Mouse (Mus musculus) bone marrow macrophage, adult 2 months (primary cell): ENCODE data around the gene Luc7l3. TPM values are rescaled to one million over a fixed set of nuclear protein-coding genes. Genes with fewer than 3 reads are reported as not detected.
A peak's percentile ranks its signal among the peaks of the same experiment; 100 is the strongest.

ENCODE experiments used
- H3K27ac ChIP-seq: 2 replicates; pipeline ENCODE4 v1.5.1; 2012; ENCODE audit warnings: low read depth, low read length; ENCODE audit not compliant: insufficient read depth
- H3K4me1 ChIP-seq: 2 replicates; pipeline ENCODE4 v1.6.1; 2012; ENCODE audit warnings: low read length; ENCODE audit not compliant: control insufficient read depth, insufficient read depth
- H3K4me3 ChIP-seq: 2 replicates; pipeline ENCODE4 v1.5.1; 2012; ENCODE audit warnings: mild to moderate bottlenecking, low read length, moderate library complexity; ENCODE audit not compliant: insufficient read depth
- CTCF ChIP-seq: IDR thresholded peaks from 2 replicates; pipeline ENCODE4 v1.5.1; 2012; ENCODE audit warnings: low read depth, mild to moderate bottlenecking, low read length, moderate library complexity
- POLR2A ChIP-seq: IDR thresholded peaks from 2 replicates; pipeline ENCODE4 v1.6.1; 2012; ENCODE audit warnings: mild to moderate bottlenecking, low read depth, low read length, borderline replicate concordance
- polyA plus RNA-seq: library from polyadenylated mRNA; stranded (reverse); fragments of >200 nt; gene quantifications from 2 replicates; pipeline ENCODE4 v1.2.4, GENCODE M21; 2012; ENCODE audit not compliant: missing spikeins, insufficient read depth, insufficient read length

Gene Luc7l3
- polyA plus RNA-seq, 1 experiment, result 146 TPM

DNA sequence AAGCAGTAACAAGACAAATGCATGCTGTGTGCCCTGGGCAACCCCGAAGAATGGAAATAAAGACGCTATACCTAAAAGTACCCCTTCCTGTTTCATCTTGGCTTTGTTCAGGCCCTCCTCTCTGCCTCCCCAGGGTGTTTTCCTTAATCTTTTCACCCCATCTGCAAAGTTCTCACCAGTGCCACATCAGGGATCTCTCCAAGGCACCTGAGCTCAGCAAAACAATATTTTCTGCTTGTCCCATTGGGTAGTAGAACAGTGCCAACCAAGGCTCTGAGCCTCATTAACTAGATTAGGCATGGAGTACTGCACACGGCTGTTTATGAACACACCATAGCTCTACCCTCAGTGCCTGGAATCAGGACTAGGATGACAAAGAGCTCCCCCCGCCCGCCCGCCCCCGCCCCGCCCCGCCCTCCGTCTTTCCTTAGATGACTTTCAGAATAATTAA, 5.2 kb upstream of the Luc7l3 start:
- peak overlapping the region; percentile 13; the same call in 1 of the 2 replicates for H3K27ac ChIP-seq
- H3K4me1 ChIP-seq, result peaks cover 23% of the 10 kb centered on the region

DNA sequence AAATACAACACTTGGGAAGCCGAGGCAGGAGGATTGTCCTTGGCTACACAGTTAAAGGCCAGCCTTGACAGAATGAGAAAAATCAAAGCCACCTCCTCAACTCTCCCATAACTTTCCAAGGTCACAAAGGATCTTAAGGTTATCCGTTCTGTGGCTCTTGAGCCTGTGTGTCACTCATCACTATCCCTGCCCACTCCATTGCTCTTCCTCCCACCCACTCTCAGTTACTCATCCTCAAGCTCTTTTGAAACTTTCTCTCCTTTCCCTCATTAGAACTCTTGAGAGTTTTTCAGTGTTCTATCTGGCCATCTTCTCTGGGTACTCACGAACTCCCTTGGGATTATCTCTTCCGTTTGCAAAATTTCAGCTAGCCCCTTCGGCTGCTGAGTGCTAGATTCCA, 2.8 kb upstream of the Luc7l3 start:
- H3K4me3 ChIP-seq, result no peak overlapping the region
- no peak overlapping the region for H3K27ac ChIP-seq
- TF ChIP-seq CTCF, result no peak
- TF ChIP-seq POLR2A, result no peak
- H3K4me1 ChIP-seq, result peaks cover 14% of the 10 kb centered on the region

More for the DNA sequence above, 5.2 kb upstream of the Luc7l3 start:
- no peak overlapping the region for H3K4me3 ChIP-seq
- no peak for TF ChIP-seq CTCF
- no peak for TF ChIP-seq POLR2A

DNA sequence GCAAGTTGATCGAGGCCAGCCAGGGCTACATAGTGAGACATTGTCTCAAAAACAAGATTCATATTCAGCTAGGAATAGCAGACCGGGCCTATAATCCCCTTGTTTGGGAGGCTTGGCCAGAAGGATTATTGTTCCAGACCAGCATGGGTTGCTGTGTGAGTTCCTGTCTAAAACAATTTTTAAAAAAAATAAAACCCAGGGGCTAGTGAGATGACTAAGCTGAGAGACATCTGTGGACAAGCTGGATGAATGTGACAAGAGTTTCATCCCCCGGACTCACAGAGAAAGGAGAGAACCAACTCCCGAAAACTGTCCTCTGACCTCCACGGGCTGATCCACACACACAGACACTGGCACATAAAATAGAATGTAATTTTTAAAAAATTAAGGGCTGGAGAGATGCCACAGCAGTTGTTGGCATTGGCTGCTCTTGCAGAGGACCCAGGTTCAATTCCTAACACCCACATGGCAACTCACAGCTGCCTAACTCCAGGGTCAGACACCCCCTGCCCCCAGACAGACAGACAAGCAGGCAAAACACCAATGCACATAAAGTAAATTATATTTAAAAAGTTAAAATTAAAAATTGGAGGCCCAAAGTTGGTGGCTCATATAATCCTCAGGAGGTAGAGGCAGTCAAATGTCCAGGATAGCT, 1.6 kb upstream of the Luc7l3 start:
- TF ChIP-seq POLR2A (no peak), CTCF (no peak)
- H3K4me3 ChIP-seq, result no peak overlapping the region
- H3K27ac ChIP-seq, result no peak overlapping the region
- H3K4me1 ChIP-seq, result peaks cover 21% of the 10 kb centered on the region

DNA sequence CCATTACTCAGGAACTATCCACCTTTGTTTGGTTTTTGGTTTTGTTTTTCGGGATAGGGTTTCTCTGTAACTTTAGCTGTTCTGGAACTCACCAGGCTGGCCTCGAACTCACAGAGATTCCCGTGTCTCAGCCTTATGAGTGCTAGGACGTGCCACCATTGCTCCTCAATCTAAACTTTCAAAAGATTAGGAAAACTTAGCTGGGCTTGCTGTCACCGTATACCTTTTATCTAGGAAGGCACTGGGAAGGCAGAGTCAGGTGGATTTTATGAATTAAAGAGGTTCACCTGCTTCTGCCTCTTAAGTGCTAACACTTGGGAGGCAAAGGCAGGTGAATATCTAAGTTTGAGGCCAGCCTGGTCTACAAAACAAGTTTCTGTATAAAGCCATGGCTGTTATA, 848 bp upstream of the Luc7l3 start:
- H3K27ac ChIP-seq, result peak overlapping the region; percentile 91; the same call in 1 of the 2 replicates

GRCm38 (mm10) chr11:94320969-94321930, 538 bp downstream of the Luc7l3 start:
- TF ChIP-seq CTCF (no peak), POLR2A (no peak)
- Histone ChIP-seq H3K4me3 (peak overlapping the region; percentile 86), H3K27ac (peak overlapping the region; percentile 90), H3K4me1 (peaks cover 33% of the 10 kb centered on the region)

More for the DNA sequence above, 848 bp upstream of the Luc7l3 start:
- Histone ChIP-seq H3K4me1 (peaks cover 25% of the 10 kb centered on the region), H3K4me3 (peak overlapping the region; percentile 86; the same call in 1 of the 2 replicates)
- TF ChIP-seq POLR2A (no peak), CTCF (no peak)

DNA sequence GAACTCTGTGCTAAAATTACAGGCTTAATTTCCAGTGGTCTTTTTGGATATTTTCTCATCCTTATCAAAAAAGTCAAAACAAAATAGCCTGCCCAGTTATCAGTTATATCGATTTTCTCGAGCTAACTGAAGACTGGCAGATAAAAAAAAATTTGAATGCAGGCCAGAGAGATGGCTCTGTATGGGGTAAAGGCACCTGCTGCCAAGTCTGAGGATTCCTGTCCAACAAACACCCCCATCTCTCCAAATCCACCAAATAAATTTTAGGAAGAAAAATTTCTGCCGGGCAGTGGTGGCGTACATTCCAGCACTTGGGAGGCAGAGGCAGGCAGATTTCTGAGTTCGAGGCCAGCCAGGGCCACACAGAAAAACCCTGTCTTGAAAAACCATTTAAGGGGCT, 3.7 kb downstream of the Luc7l3 start:
- no peak overlapping the region for H3K4me3 ChIP-seq
- peaks cover 48% of the 10 kb centered on the region for H3K4me1 ChIP-seq
- TF ChIP-seq POLR2A, result no peak
- TF ChIP-seq CTCF, result no peak
- peak overlapping the region; percentile 22; the same call in 1 of the 2 replicates for H3K27ac ChIP-seq

DNA sequence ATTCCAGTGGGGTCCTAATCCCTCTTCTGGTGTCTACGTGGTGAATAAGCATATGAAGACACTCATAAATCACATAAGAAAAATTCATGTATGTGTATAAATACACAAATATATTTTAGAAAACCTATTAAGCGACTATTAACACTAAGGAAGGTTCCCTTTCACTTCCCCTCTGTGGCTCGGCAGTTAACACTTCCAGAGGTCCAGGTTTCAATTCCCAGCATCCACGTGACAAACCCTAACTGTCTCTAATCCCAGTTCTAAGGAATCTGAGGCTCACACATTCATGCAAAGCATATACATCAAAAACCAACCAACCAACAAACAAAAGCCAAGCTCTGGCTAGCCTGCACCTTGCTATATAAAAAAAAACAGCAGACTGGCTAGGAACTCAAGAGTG, 4.3 kb downstream of the Luc7l3 start:
- TF ChIP-seq POLR2A (no peak), CTCF (no peak)
- peak overlapping the region; percentile 26 for H3K27ac ChIP-seq
- peaks cover 47% of the 10 kb centered on the region for H3K4me1 ChIP-seq
- peak overlapping the region; percentile 18; the same call in 1 of the 2 replicates for H3K4me3 ChIP-seq

DNA sequence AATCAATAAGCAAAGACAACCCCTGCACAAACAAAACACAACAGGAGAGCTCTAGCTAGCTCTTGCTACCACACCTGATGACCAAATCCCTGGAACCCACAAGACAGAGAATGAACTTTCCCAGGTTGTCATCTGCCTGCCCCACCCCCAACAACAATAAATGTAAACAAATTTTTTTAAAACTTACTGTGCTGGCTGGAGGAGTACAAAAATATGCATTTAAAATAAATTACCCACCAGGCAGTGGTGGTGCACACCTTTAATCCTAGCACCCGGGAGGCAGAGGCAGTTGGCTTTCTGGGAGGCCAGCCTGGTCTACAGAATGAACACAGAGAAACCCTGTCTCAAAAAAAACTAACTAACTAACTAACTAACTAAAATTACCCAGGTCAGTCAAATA, 4.8 kb downstream of the Luc7l3 start:
- H3K27ac ChIP-seq, result peak overlapping the region; percentile 26; the same call in 1 of the 2 replicates
- peaks cover 45% of the 10 kb centered on the region for H3K4me1 ChIP-seq
- no peak for TF ChIP-seq CTCF
- no peak for TF ChIP-seq POLR2A
- H3K4me3 ChIP-seq, result peak overlapping the region; percentile 18; the same call in 1 of the 2 replicates

DNA sequence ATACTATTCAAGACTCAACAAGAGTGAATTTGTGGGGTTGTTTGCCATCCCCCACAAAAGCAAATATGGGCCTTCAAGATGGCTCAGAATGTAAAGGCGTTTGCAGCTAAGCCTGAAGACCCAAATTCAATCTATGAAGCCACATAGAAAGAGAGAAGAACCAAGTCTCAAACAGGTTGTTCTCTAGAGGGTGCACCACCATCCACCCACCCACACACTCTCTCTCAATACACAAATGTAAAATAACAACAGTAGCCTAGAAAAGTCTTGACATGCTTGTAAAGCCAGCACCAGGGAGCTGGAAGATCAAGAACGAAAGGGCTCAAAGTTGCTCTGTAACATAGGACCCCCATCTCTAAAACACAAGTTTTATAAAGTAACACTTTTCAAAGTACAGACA, 5.3 kb downstream of the Luc7l3 start:
- Histone ChIP-seq H3K4me3 (no peak overlapping the region), H3K4me1 (peaks cover 46% of the 10 kb centered on the region), H3K27ac (no peak overlapping the region)
- TF ChIP-seq POLR2A (no peak), CTCF (no peak)
